Comparison of ENCODE assay signal across 19 mouse cellular contexts in genomic region chr16:49969693-49970296, GRCm38 (mm10).
DNase-seq lines count a peak whose midpoint lies in the region; ATAC-seq and TF ChIP-seq lines count a peak whose summit lies in the region.
"Had no signal": no experiment of that assay in that cellular context is flagged by ENCODE, and none has a peak within 500 bp of the region (broad histone marks: within the 10 kb centered on the region; RNA-seq: fewer than 3 reads in every experiment).

No protein-coding gene starts in this region.

- no peaks in the 10 kb centered on the region for H3K27me3 ChIP-seq in forebrain, embryonic 13.5 days
- no peaks in the 10 kb centered on the region for H3K27me3 ChIP-seq in forebrain, postnatal 0 days (ENCODE audit: insufficient read depth, low read length)
- H3K27me3 ChIP-seq in lung, postnatal 0 days (replicated peaks; ENCODE audit: insufficient read depth, low read length): no peaks in the 10 kb centered on the region
- H3K27me3 ChIP-seq in stomach, postnatal 0 days (ENCODE audit: control insufficient read depth, insufficient read depth, low read length): no peaks in the 10 kb centered on the region
- H3K27me3 ChIP-seq: forebrain, embryonic 15.5 days; hindbrain, embryonic 12.5 days; midbrain, embryonic 13.5 days had no signal

- H3K9ac ChIP-seq in forebrain, embryonic 13.5 days: no peak overlapping the region
- no peak overlapping the region for H3K9ac ChIP-seq in forebrain, postnatal 0 days
- no peak overlapping the region for H3K9ac ChIP-seq in lung, postnatal 0 days (replicated peaks; ENCODE audit: low read depth)
- H3K9ac ChIP-seq in stomach, postnatal 0 days (ENCODE audit: low read length): no peak overlapping the region
- H3K9ac ChIP-seq: forebrain, embryonic 15.5 days; hindbrain, embryonic 12.5 days; midbrain, embryonic 13.5 days had no signal

- no peak overlapping the region for H3K4me3 ChIP-seq in forebrain, embryonic 13.5 days
- H3K4me3 ChIP-seq in forebrain, postnatal 0 days (ENCODE audit: low read depth, low read length): no peak overlapping the region
- H3K4me3 ChIP-seq in lung, postnatal 0 days (ENCODE audit: low read depth, low read length): no peak overlapping the region
- no peak overlapping the region for H3K4me3 ChIP-seq in macrophage (ENCODE audit: inconsistent target)
- no peak overlapping the region for H3K4me3 ChIP-seq in stomach, postnatal 0 days (ENCODE audit: low read depth, low read length)
- H3K4me3 ChIP-seq: embryonic facial prominence, embryonic 10.5 days; erythroblast, embryonic 14.5 days; forebrain, embryonic 15.5 days; hindbrain, embryonic 12.5 days; midbrain, embryonic 13.5 days had no signal

- no peak overlapping the region for H3K4me2 ChIP-seq in forebrain, embryonic 13.5 days
- no peak overlapping the region for H3K4me2 ChIP-seq in forebrain, postnatal 0 days (ENCODE audit: low read depth)
- H3K4me2 ChIP-seq in lung, postnatal 0 days (replicated peaks; ENCODE audit: low read depth, low read length): no peak overlapping the region
- H3K4me2 ChIP-seq in stomach, postnatal 0 days (replicated peaks; ENCODE audit: low read depth): no peak overlapping the region
- H3K4me2 ChIP-seq: forebrain, embryonic 15.5 days; hindbrain, embryonic 12.5 days; liver, embryonic 11.5 days; midbrain, embryonic 13.5 days had no signal

- 91% methylated on average over 2 of the region's 2 CpGs for WGBS in forebrain, embryonic 13.5 days
- 84% methylated on average over 2 of the region's 2 CpGs for WGBS in forebrain, postnatal 0 days
- 86% methylated on average over 2 of the region's 2 CpGs for WGBS in lung, postnatal 0 days
- WGBS in macrophage (ENCODE audit: missing documents): 88% methylated on average over 2 of the region's 2 CpGs
- WGBS in stomach, postnatal 0 days: 81% methylated on average over 2 of the region's 2 CpGs

- H3K9me3 ChIP-seq in forebrain, embryonic 13.5 days (replicated peaks): no peaks in the 10 kb centered on the region
- H3K9me3 ChIP-seq in forebrain, postnatal 0 days (ENCODE audit: low read length): no peaks in the 10 kb centered on the region
- H3K9me3 ChIP-seq in lung, postnatal 0 days (ENCODE audit: low read length): no peaks in the 10 kb centered on the region
- H3K9me3 ChIP-seq in stomach, postnatal 0 days (ENCODE audit: control insufficient read depth, low read length): no peaks in the 10 kb centered on the region
- H3K9me3 ChIP-seq: embryonic facial prominence, embryonic 10.5 days; forebrain, embryonic 15.5 days; hindbrain, embryonic 12.5 days; midbrain, embryonic 13.5 days had no signal

- no peak for TF ChIP-seq EP300 in lung, postnatal 0 days (IDR thresholded peaks at IDR 0.05)
- no peak for TF ChIP-seq EP300 in stomach, postnatal 0 days (optimal IDR thresholded peaks at IDR 0.05)

- TF ChIP-seq CTCF in forebrain, postnatal 0 days (IDR thresholded peaks at IDR 0.05; ENCODE audit: low read depth): no peak
- no peak for TF ChIP-seq CTCF in lung, postnatal 0 days (IDR thresholded peaks at IDR 0.05)
- no peak for TF ChIP-seq CTCF in stomach, postnatal 0 days (IDR thresholded peaks at IDR 0.05; ENCODE audit: low read depth)

- no peak for DNase-seq in forebrain, postnatal 0 days
- no peak for DNase-seq in lung, postnatal 0 days (ENCODE audit: low spot score)
- no peak for DNase-seq in lung, postnatal 14 days
- DNase-seq in stomach, postnatal 0 days (ENCODE audit: low spot score): no peak
- no peak for DNase-seq in right cerebral cortex, adult 2 months (ENCODE audit: low spot score in 2 of 2)
- no peak for DNase-seq in c-Kit-positive CD71-positive TER-119-positive erythroid progenitor cells, embryonic 14.5 days (ENCODE audit: low spot score)
- DNase-seq: cerebellum, adult 18-20 months; kidney, adult 2 months; kidney, postnatal 25 days; lung, adult 2 months; thymus, postnatal 4 days had no signal

- no peaks in the 10 kb centered on the region for H3K79me2 ChIP-seq in macrophage (ENCODE audit: inconsistent target)

- H3K4me1 ChIP-seq in forebrain, embryonic 13.5 days: peaks cover 18% of the 10 kb centered on the region
- H3K4me1 ChIP-seq in forebrain, postnatal 0 days (ENCODE audit: insufficient read depth): peaks cover 14% of the 10 kb centered on the region
- peaks cover 11% of the 10 kb centered on the region; the same call in 1 of the 2 replicates for H3K4me1 ChIP-seq in lung, postnatal 0 days (ENCODE audit: insufficient read depth, low read depth, low read length)
- peaks cover 7% of the 10 kb centered on the region; the same call in 1 of the 2 replicates for H3K4me1 ChIP-seq in stomach, postnatal 0 days (replicated peaks; ENCODE audit: control insufficient read depth, insufficient read depth)

- H3K36me3 ChIP-seq in forebrain, embryonic 13.5 days (ENCODE audit: poor library complexity, severe bottlenecking): no peaks in the 10 kb centered on the region
- no peaks in the 10 kb centered on the region for H3K36me3 ChIP-seq in forebrain, postnatal 0 days (ENCODE audit: insufficient read depth)
- no peaks in the 10 kb centered on the region for H3K36me3 ChIP-seq in lung, postnatal 0 days (ENCODE audit: insufficient read depth, low read length)
- H3K36me3 ChIP-seq in macrophage (ENCODE audit: inconsistent target): no peaks in the 10 kb centered on the region
- no peaks in the 10 kb centered on the region for H3K36me3 ChIP-seq in stomach, postnatal 0 days (ENCODE audit: control insufficient read depth, insufficient read depth, low read length)
- H3K36me3 ChIP-seq: embryonic facial prominence, embryonic 10.5 days; forebrain, embryonic 15.5 days; hindbrain, embryonic 12.5 days; midbrain, embryonic 13.5 days had no signal

- no peak overlapping the region for H3K27ac ChIP-seq in forebrain, embryonic 13.5 days
- H3K27ac ChIP-seq in forebrain, postnatal 0 days (ENCODE audit: low read depth, low read length): no peak overlapping the region
- H3K27ac ChIP-seq in lung, postnatal 0 days (ENCODE audit: low read length): 0 out of 2 replicates have a peak overlapping the region, but pooled peaks have one; percentile 79
- peak overlapping the region; percentile 95 for H3K27ac ChIP-seq in macrophage
- peak overlapping the region; percentile 42 for H3K27ac ChIP-seq in stomach, postnatal 0 days (replicated peaks)
- H3K27ac ChIP-seq: embryonic facial prominence, embryonic 10.5 days; forebrain, embryonic 15.5 days; hindbrain, embryonic 12.5 days; midbrain, embryonic 13.5 days had no signal

- peak; percentile 11; the same call in 1 of the 2 replicates for ATAC-seq in forebrain, embryonic 13.5 days
- no peak for ATAC-seq in forebrain, postnatal 0 days
- ATAC-seq in lung, postnatal 0 days: no peak
- peak; percentile 51 for ATAC-seq in stomach, postnatal 0 days (ENCODE audit: low FRiP score, low TSS enrichment)
- ATAC-seq: midbrain, embryonic 13.5 days had no signal

Comparison
In these comparisons a context has a peak if more than half of its experiments do, and no peak if none do; other contexts are left out.
1. ATAC-seq: peak in forebrain, embryonic 13.5 days (single experiment) and stomach, postnatal 0 days (single experiment); none in forebrain, postnatal 0 days (single experiment) and lung, postnatal 0 days (single experiment).
2. H3K27ac ChIP-seq: peak in lung, postnatal 0 days (single experiment), macrophage (single experiment) and stomach, postnatal 0 days (single experiment); none in forebrain, embryonic 13.5 days (single experiment) and forebrain, postnatal 0 days (single experiment).